Mouse (Mus musculus): ENCODE measurements around the gene Theg.

- TF ChIP-seq CTCF (IDR thresholded peaks at IDR 0.05; ENCODE audit: low read depth) (no peak), EP300 (IDR thresholded peaks at IDR 0.05; ENCODE audit: low read depth) (no peak)
These were observed 8.2 kb downstream of the Theg start for GRCm38 (mm10) chr10:79578891-79579290.

All from liver, postnatal 0 days (tissue).